Mouse (Mus musculus) forebrain, embryonic 11.5 days (tissue): ENCODE measurements at regions not wholly inside any gene's neighbourhood (a gene's known extent, or its start where the extent isn't known, plus 50 kb on each side); places are given as distances from the start of the nearest gene placed in this dataset.

Experiments used
- ATAC-seq: fragments of 200-750 bp; cut with Nextera tagmentation; replicated peaks from 2 replicates; pipeline ENCODE4 v1.8.0; 2017; ENCODE audit warnings: moderate TSS enrichment; ENCODE audit not compliant: low FRiP score
- DNase-seq: peaks from one replicate; pipeline ENCODE4 v3.0.0-alpha.2; 2017; ENCODE audit warnings: low spot score
- H3K27ac ChIP-seq: fragments of 300-500 bp; sonication (generic); 2 replicates; pipeline ENCODE4 v1.5.1; 2014; ENCODE audit warnings: low read depth, low read length
- H3K27me3 ChIP-seq: fragments of 300-500 bp; sonication (generic); 2 replicates; pipeline ENCODE4 v1.6.1; 2014; ENCODE audit warnings: mild to moderate bottlenecking, low read length, mixed read lengths; ENCODE audit not compliant: control insufficient read depth, insufficient read depth
- H3K36me3 ChIP-seq: fragments of 300-500 bp; sonication (generic); 2 replicates; pipeline ENCODE4 v1.6.1; 2014; ENCODE audit warnings: mild to moderate bottlenecking, low read length, moderate library complexity, mixed read lengths; ENCODE audit not compliant: control insufficient read depth, insufficient read depth
- H3K4me1 ChIP-seq: fragments of 300-500 bp; sonication (generic); replicated peaks from 2 replicates; pipeline ENCODE4 v1.6.1; 2014; ENCODE audit warnings: low read length, mixed read lengths; ENCODE audit not compliant: control insufficient read depth, insufficient read depth
- H3K4me2 ChIP-seq: fragments of 300-500 bp; sonication (generic); 2 replicates; pipeline ENCODE4 v1.6.1; 2014; ENCODE audit warnings: low read depth, mild to moderate bottlenecking, low read length, moderate library complexity, mixed read lengths; ENCODE audit not compliant: severe bottlenecking
- H3K4me3 ChIP-seq: fragments of 300-500 bp; sonication (generic); 2 replicates; pipeline ENCODE4 v1.5.1; 2014; ENCODE audit warnings: low read depth, low read length
- H3K9ac ChIP-seq: fragments of 300-500 bp; sonication (generic); 2 replicates; pipeline ENCODE4 v1.6.1; 2014; ENCODE audit warnings: low read length
- H3K9me3 ChIP-seq: fragments of 300-500 bp; sonication (generic); 2 replicates; pipeline ENCODE4 v1.6.1; 2016; ENCODE audit warnings: low read length, mixed read lengths; ENCODE audit not compliant: control insufficient read depth
- WGBS: fragments of 180-500 bp; shearing (Covaris S2); extraction: QIAGEN DNeasy Blood & Tissue Kit; methylation state at CpG from one replicate; pipeline ENCODE4 v1.1.7; 2014; 5-methylcytosine and 5-hydroxymethylcytosine counted together

GRCm38 (mm10) chr5:44352324-44352723 lies 125.9 kb upstream of the Tapt1 start:
- no peaks in the 10 kb centered on the region for H3K36me3 ChIP-seq
- whole genome bisulfite sequencing: 93% methylated on average over 1 of the region's 1 CpGs
- H3K27me3 ChIP-seq: no peaks in the 10 kb centered on the region
- H3K4me2 ChIP-seq: no peak overlapping the region
- no peaks in the 10 kb centered on the region for H3K9me3 ChIP-seq
- DNase-seq (no peak), ATAC-seq (no peak)
- no peaks in the 10 kb centered on the region for H3K4me1 ChIP-seq
- H3K27ac ChIP-seq: no peak overlapping the region
- H3K9ac ChIP-seq: no peak overlapping the region
- H3K4me3 ChIP-seq: no peak overlapping the region

GRCm38 (mm10) chr5:44341457-44342014 lies 115.1 kb upstream of the Tapt1 start:
- Histone ChIP-seq H3K9me3 (no peaks in the 10 kb centered on the region), H3K36me3 (no peaks in the 10 kb centered on the region), H3K4me1 (no peaks in the 10 kb centered on the region), H3K27me3 (no peaks in the 10 kb centered on the region), H3K4me2 (no peak overlapping the region), H3K4me3 (no peak overlapping the region), H3K9ac (no peak overlapping the region), H3K27ac (no peak overlapping the region)
- DNase-seq (no peak), ATAC-seq (no peak)
- 94% methylated on average over 2 of the region's 2 CpGs for WGBS

- no peak overlapping the region for H3K4me2 ChIP-seq
- ATAC-seq: no peak
- H3K36me3 ChIP-seq: no peaks in the 10 kb centered on the region
- H3K4me3 ChIP-seq: no peak overlapping the region
- no peak for DNase-seq
- WGBS: 92% methylated on average over 4 of the region's 4 CpGs
- no peaks in the 10 kb centered on the region for H3K4me1 ChIP-seq
- H3K9ac ChIP-seq: no peak overlapping the region
- no peaks in the 10 kb centered on the region for H3K9me3 ChIP-seq
- H3K27ac ChIP-seq: no peak overlapping the region
- no peaks in the 10 kb centered on the region for H3K27me3 ChIP-seq
Observed at GRCm38 (mm10) chr5:44338662-44339061, 112.2 kb upstream of the Tapt1 start.

GRCm38 (mm10) chr5:44335756-44336155 lies 109.3 kb upstream of the Tapt1 start:
- ATAC-seq (no peak), DNase-seq (no peak)
- Histone ChIP-seq H3K27ac (no peak overlapping the region), H3K27me3 (no peaks in the 10 kb centered on the region), H3K9ac (no peak overlapping the region), H3K9me3 (no peaks in the 10 kb centered on the region), H3K4me2 (no peak overlapping the region), H3K4me3 (no peak overlapping the region), H3K4me1 (no peaks in the 10 kb centered on the region), H3K36me3 (no peaks in the 10 kb centered on the region)
- 87% methylated on average over 5 of the region's 5 CpGs for WGBS

GRCm38 (mm10) chr5:44319626-44320025 lies 93.2 kb upstream of the Tapt1 start:
- H3K36me3 ChIP-seq: no peaks in the 10 kb centered on the region
- no peaks in the 10 kb centered on the region for H3K27me3 ChIP-seq
- 95% methylated on average over 1 of the region's 1 CpGs for WGBS
- no peaks in the 10 kb centered on the region for H3K9me3 ChIP-seq
- H3K4me2 ChIP-seq: no peak overlapping the region
- H3K9ac ChIP-seq: no peak overlapping the region
- H3K27ac ChIP-seq: no peak overlapping the region
- DNase-seq: no peak
- no peaks in the 10 kb centered on the region for H3K4me1 ChIP-seq
- H3K4me3 ChIP-seq: no peak overlapping the region
- no peak for ATAC-seq

- Histone ChIP-seq H3K36me3 (no peaks in the 10 kb centered on the region), H3K4me2 (no peak overlapping the region), H3K9ac (no peak overlapping the region), H3K4me1 (no peaks in the 10 kb centered on the region), H3K4me3 (no peak overlapping the region), H3K9me3 (no peaks in the 10 kb centered on the region), H3K27me3 (no peaks in the 10 kb centered on the region), H3K27ac (no peak overlapping the region)
- ATAC-seq (no peak), DNase-seq (no peak)
- 15% methylated on average over 16 of the region's 16 CpGs for WGBS
Observed at GRCm38 (mm10) chr5:44306769-44307557, 80.5 kb upstream of the Tapt1 start.

- peak; percentile 61 for ATAC-seq
- H3K27me3 ChIP-seq: no peaks in the 10 kb centered on the region
- no peaks in the 10 kb centered on the region for H3K4me1 ChIP-seq
- WGBS: 37% methylated on average over 14 of the region's 14 CpGs
- DNase-seq: peak; percentile 82
- H3K4me3 ChIP-seq: no peak overlapping the region
- no peak overlapping the region for H3K9ac ChIP-seq
- no peak overlapping the region for H3K27ac ChIP-seq
- H3K36me3 ChIP-seq: no peaks in the 10 kb centered on the region
- no peak overlapping the region for H3K4me2 ChIP-seq
- H3K9me3 ChIP-seq: no peaks in the 10 kb centered on the region
Observed at GRCm38 (mm10) chr5:44303886-44304855, 77.7 kb upstream of the Tapt1 start.

GRCm38 (mm10) chr5:44284384-44284783 lies 58.0 kb upstream of the Tapt1 start:
- no peaks in the 10 kb centered on the region for H3K36me3 ChIP-seq
- ATAC-seq (no peak), DNase-seq (peak; percentile 89)
- no peak overlapping the region for H3K27ac ChIP-seq
- H3K9me3 ChIP-seq: no peaks in the 10 kb centered on the region
- no peak overlapping the region for H3K4me2 ChIP-seq
- H3K9ac ChIP-seq: no peak overlapping the region
- no peaks in the 10 kb centered on the region for H3K27me3 ChIP-seq
- H3K4me3 ChIP-seq: no peak overlapping the region
- H3K4me1 ChIP-seq: no peaks in the 10 kb centered on the region
- 14% methylated on average over 5 of the region's 5 CpGs for WGBS
